Mouse (Mus musculus) skeletal muscle tissue, postnatal 0 days (tissue): ENCODE results near the gene Defb21. TPM values are rescaled to one million over a fixed set of nuclear protein-coding genes. Genes with fewer than 3 reads are reported as not detected.

ENCODE experiments used
- polyA plus RNA-seq: library from polyadenylated mRNA; unstranded; fragments of >200 nt; fragmentation: Nextera tagmentation; extraction: Ambion mirVana; gene quantifications from 2 replicates; pipeline ENCODE4 v1.2.1, GENCODE M21; 2015

Defb21 gene
- not detected in 2 replicates for polyA plus RNA-seq

GRCm38 (mm10) chr2:152572114-152572794 is at the start of gene Defb21:
TSS of gene Defb21 (plus strand) at chr2:152572744.

DNA sequence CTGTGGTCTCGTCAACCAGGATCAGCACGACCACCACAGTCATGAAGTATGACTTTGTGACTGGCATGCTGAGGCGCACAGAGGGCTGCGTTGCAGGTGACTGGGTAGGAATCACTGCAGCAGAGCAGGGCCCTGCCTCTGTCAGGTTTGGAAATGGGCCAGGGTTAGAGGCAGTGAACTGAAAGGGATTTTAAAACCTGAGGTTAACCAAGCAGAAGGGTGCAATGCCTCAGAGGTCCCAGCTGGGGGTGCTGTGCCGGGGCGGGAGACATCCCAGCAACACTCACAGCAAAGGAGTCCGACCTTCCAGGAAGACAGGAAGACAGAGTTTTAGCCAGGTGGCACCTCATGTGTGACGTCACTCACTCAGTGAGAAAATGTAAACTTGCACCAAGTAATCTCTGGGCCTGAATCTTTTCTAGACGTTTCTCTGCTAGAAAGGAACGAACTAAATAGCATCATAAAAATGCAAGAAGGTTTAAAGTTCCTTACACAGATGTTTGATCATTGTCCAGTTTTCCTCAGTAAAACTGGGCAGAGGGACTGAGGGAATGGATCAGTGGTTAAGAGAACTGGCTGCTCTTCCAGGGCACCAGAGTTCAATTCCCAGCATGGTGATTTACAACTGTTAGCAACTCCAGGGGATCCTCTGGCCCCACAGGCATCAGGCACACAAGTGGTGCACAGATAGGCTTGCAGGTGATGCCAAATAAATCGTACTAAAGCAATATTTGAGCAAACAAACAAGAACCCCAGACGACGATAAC is 32.4 kb upstream of the Defb21 start, which contains the start of gene Defb29:
Gene Defb29, minus strand, starts transcription at position 155 of the 767 bp plus-strand sequence.

DNA sequence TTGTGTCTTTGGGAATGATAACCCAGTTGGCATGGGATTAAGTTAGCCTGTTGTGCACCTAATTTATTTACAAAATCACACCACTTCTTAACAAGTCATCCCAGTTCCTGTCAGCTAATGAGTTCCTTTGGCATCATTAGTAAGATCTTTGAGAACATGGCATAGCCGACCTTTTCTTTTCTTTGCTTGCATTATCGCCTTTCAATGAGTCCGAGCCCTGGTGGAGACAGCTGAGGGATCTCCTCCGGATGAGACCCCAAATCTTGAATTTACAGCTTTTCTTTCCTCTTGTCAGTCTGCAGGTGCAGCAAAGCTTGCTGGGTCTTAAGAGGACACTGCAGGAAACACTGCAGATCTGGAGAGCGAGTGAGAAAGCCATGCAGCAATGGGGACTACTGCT is 3.5 kb upstream of the Defb21 start, which contains the start of gene Gm17416:
Gene Gm17416, plus strand, starts transcription at position 301 of the 400 bp plus-strand sequence.

DNA sequence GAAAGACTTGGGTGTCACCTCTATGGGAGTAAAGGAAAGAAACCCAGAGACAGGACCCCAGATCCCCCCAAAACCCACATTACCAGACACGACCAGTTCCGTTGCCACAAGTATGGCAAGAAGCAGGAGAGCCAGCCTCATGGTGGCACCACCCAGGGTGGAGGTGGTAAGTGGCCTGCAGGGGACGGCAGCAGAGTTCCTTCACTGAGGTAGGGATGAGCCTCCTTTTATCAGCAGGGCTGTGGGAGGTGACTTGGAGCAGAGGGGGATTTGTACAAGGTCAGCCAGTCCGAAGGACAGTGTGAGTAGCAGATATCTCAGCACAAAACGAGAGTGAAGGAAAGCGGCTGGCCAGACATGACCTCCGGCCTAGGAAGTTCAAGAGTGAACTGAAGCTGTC is 7.6 kb downstream of the Defb21 start, which contains the start of gene Defb19:
Gene Defb19, minus strand, starts transcription at position 206 of the 400 bp plus-strand sequence.

DNA sequence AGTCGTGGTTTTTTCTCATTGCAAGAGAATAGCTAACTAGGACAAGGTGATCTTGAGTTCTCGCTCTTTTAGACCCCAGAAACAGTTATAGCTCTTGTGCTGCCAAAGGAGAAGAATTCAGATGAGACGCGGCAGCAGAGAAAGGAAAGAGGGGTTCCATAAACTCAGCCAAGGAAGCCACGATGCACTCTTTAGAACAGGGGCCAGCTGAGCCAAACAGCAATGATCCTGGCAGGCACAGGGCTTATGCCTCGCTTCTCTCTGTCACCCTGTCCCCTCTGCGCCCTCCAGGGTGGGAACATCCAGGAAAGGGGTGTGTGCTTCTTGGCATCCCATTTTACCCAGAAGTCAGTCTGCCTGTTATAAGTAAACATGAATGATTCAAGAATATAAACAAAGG is 26.8 kb downstream of the Defb21 start, which contains the start of gene Defb45:
Gene Defb45, minus strand, starts transcription at position 101 of the 400 bp plus-strand sequence.

DNA sequence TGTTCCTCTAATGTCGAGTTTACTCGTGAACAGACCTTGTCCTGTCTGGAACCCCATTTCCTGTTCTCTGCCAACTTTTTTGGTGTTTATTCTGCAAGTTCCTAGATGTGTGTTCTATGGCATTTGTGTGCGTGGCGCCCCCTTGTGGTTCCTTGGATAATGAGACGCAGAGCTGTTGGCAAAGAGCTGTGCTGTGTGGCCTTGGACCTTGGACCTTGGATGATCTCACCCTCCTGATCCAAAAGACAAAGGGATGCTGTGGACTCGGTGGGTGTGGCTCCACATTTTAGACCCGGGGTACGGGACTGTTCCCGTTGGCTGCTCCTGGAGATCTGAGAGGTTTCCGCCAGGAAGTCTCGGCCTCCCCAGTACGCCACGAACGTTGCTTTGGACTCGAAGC is 31.5 kb downstream of the Defb21 start, which contains the start of gene Defb36:
Gene Defb36, plus strand, starts transcription at position 271 of the 400 bp plus-strand sequence.

GRCm38 (mm10) chr2:152622953-152623352 is 50.4 kb downstream of the Defb21 start, which contains the start of gene Defb25:
TSS of gene Defb25 (minus strand) at chr2:152623053.

Other genes starting within 250 kb of the Defb21 start
- gene Rbck1, start 240.1 kb upstream of the Defb21 start, polyA plus RNA-seq, result 40.7 and 46.3 TPM in 2 replicates
- 0.74 and 2.0 TPM in 2 replicates for gene Trib3, start 228.7 kb upstream of the Defb21 start, polyA plus RNA-seq
- gene Nrsn2, start 196.1 kb upstream of the Defb21 start, polyA plus RNA-seq, result 0.13 TPM in 1 of 2 replicates, not detected in the other
- 2.7 and 2.8 TPM in 2 replicates for gene Sox12, start 174.7 kb upstream of the Defb21 start, polyA plus RNA-seq
- gene Zcchc3, start 157.7 kb upstream of the Defb21 start, polyA plus RNA-seq, result 15.2 and 16.1 TPM in 2 replicates
- gene 6820408C15Rik, start 157.2 kb upstream of the Defb21 start, polyA plus RNA-seq, result 0.12 and 0.28 TPM in 2 replicates
- not detected in 2 replicates for gene Defb23, start 108.1 kb upstream of the Defb21 start, polyA plus RNA-seq
- gene Defb20, start 95.7 kb upstream of the Defb21 start, polyA plus RNA-seq, result not detected in 2 replicates
- not detected in 2 replicates for gene Defb22, start 82.6 kb upstream of the Defb21 start, polyA plus RNA-seq
- gene Defb26, start 61.1 kb upstream of the Defb21 start, polyA plus RNA-seq, result not detected in 2 replicates
- not detected in 2 replicates for gene Defb28, start 54.5 kb upstream of the Defb21 start, polyA plus RNA-seq
- not detected in 2 replicates for gene Defb29, start 32.6 kb upstream of the Defb21 start, polyA plus RNA-seq
- not detected in 2 replicates for gene Gm17416, start 3.4 kb upstream of the Defb21 start, polyA plus RNA-seq
- not detected in 2 replicates for gene Defb19, start 7.6 kb downstream of the Defb21 start, polyA plus RNA-seq
- gene Defb45, start 26.7 kb downstream of the Defb21 start, polyA plus RNA-seq, result not detected in 2 replicates
- gene Defb36, start 31.6 kb downstream of the Defb21 start, polyA plus RNA-seq, result not detected in 2 replicates
- 2.4 and 2.9 TPM in 2 replicates for gene Defb25, start 50.3 kb downstream of the Defb21 start, polyA plus RNA-seq
- 9.6 and 9.7 TPM in 2 replicates for gene Rem1, start 54.2 kb downstream of the Defb21 start, polyA plus RNA-seq
- gene H13, start 96.7 kb downstream of the Defb21 start, polyA plus RNA-seq, result 74.3 and 87.0 TPM in 2 replicates
- 16.1 and 19.8 TPM in 2 replicates for gene Mcts2, start 114.3 kb downstream of the Defb21 start, polyA plus RNA-seq
- 32.7 and 47.4 TPM in 2 replicates for gene Id1, start 163.5 kb downstream of the Defb21 start, polyA plus RNA-seq
- 7.7 and 7.9 TPM in 2 replicates for gene Cox4i2, start 181.4 kb downstream of the Defb21 start, polyA plus RNA-seq